Mouse (Mus musculus): Measurements from ENCODE around the gene Tmem44. TPM values are rescaled to one million over a fixed set of nuclear protein-coding genes. Genes with fewer than 3 reads are reported as not detected.
"Not testable (repeated sequence)": the region's sequence is repeated elsewhere in the genome, so short reads cannot be mapped to it uniquely, and the experiment has no call there.

Tmem44 gene
- total and polyA plus RNA-seq, 2 experiments from 2014 or later, result 44.6 to 83.9 TPM

- no peaks in the 10 kb centered on the region for H3K27me3 ChIP-seq (ENCODE audit: insufficient read depth, low read length)
- no peak for TF ChIP-seq CTCF (IDR thresholded peaks at IDR 0.05; ENCODE audit: low read depth)
- DNase-seq (ENCODE audit: low spot score), result no peak
- no peak overlapping the region for H3K9ac ChIP-seq (replicated peaks; ENCODE audit: low read length)
- no peaks in the 10 kb centered on the region for H3K36me3 ChIP-seq (ENCODE audit: insufficient read depth, low read length)
- no peak overlapping the region for H3K27ac ChIP-seq
- no peak overlapping the region for H3K4me2 ChIP-seq (ENCODE audit: low read depth, low read length)
- H3K4me1 ChIP-seq (ENCODE audit: insufficient read depth, low read length), result 0 out of 2 replicates have a peak, but pooled peaks cover 4% of the 10 kb centered on the region
- H3K4me3 ChIP-seq (ENCODE audit: low read length), result no peak overlapping the region
- no peaks in the 10 kb centered on the region for H3K9me3 ChIP-seq (ENCODE audit: low read length)
- WGBS, result 52% methylated on average over 5 of the region's 5 CpGs
- no peak for ATAC-seq
These were observed 78.2 kb downstream of the Tmem44 start for GRCm38 (mm10) chr16:30472447-30472846.

GRCm38 (mm10) chr16:30471912-30472311 is 78.7 kb downstream of the Tmem44 start:
- H3K4me2 ChIP-seq (ENCODE audit: low read depth, low read length), result no peak overlapping the region
- no peak overlapping the region for H3K4me3 ChIP-seq (ENCODE audit: low read length)
- 73% methylated on average over 2 of the region's 2 CpGs for WGBS
- H3K36me3 ChIP-seq (ENCODE audit: insufficient read depth, low read length), result no peaks in the 10 kb centered on the region
- no peaks in the 10 kb centered on the region for H3K27me3 ChIP-seq (ENCODE audit: insufficient read depth, low read length)
- no peak overlapping the region for H3K9ac ChIP-seq (replicated peaks; ENCODE audit: low read length)
- no peak for DNase-seq (ENCODE audit: low spot score)
- no peak for TF ChIP-seq CTCF (IDR thresholded peaks at IDR 0.05; ENCODE audit: low read depth)
- no peaks in the 10 kb centered on the region for H3K9me3 ChIP-seq (ENCODE audit: low read length)
- H3K4me1 ChIP-seq (ENCODE audit: insufficient read depth, low read length), result 0 out of 2 replicates have a peak, but pooled peaks cover 4% of the 10 kb centered on the region
- no peak for ATAC-seq
- no peak overlapping the region for H3K27ac ChIP-seq

GRCm38 (mm10) chr16:30468944-30469343 is 81.7 kb downstream of the Tmem44 start:
- TF ChIP-seq CTCF (IDR thresholded peaks at IDR 0.05; ENCODE audit: low read depth), result no peak
- no peak for ATAC-seq
- Histone ChIP-seq H3K27me3 (ENCODE audit: insufficient read depth, low read length) (no peaks in the 10 kb centered on the region), H3K9me3 (ENCODE audit: low read length) (no peaks in the 10 kb centered on the region), H3K9ac (replicated peaks; ENCODE audit: low read length) (no peak overlapping the region), H3K27ac (no peak overlapping the region), H3K4me2 (ENCODE audit: low read depth, low read length) (no peak overlapping the region), H3K4me3 (ENCODE audit: low read length) (no peak overlapping the region), H3K4me1 (ENCODE audit: insufficient read depth, low read length) (no peaks in the 10 kb centered on the region), H3K36me3 (ENCODE audit: insufficient read depth, low read length) (no peaks in the 10 kb centered on the region)
- WGBS, result 95% methylated on average over 6 of the region's 6 CpGs
- DNase-seq (ENCODE audit: low spot score), result no peak

- TF ChIP-seq CTCF (IDR thresholded peaks at IDR 0.05; ENCODE audit: low read depth), result no peak
- H3K4me1 ChIP-seq (ENCODE audit: insufficient read depth, low read length), result no peaks in the 10 kb centered on the region
- ATAC-seq (no peak), DNase-seq (ENCODE audit: low spot score) (no peak)
- no peak overlapping the region for H3K9ac ChIP-seq (replicated peaks; ENCODE audit: low read length)
- H3K4me2 ChIP-seq (ENCODE audit: low read depth, low read length), result no peak overlapping the region
- H3K36me3 ChIP-seq (ENCODE audit: insufficient read depth, low read length), result no peaks in the 10 kb centered on the region
- WGBS, result 67% methylated on average over 5 of the region's 5 CpGs
- H3K9me3 ChIP-seq (ENCODE audit: low read length), result no peaks in the 10 kb centered on the region
- no peaks in the 10 kb centered on the region for H3K27me3 ChIP-seq (ENCODE audit: insufficient read depth, low read length)
- no peak overlapping the region for H3K27ac ChIP-seq
- H3K4me3 ChIP-seq (ENCODE audit: low read length), result no peak overlapping the region
These were observed 84.9 kb downstream of the Tmem44 start for GRCm38 (mm10) chr16:30465680-30466298.

- WGBS, result 79% methylated on average over 3 of the region's 3 CpGs
- H3K9me3 ChIP-seq (ENCODE audit: low read length); H3K9ac ChIP-seq (replicated peaks; ENCODE audit: low read length); H3K27ac ChIP-seq; H3K4me2 ChIP-seq (ENCODE audit: low read depth, low read length); H3K36me3 ChIP-seq (ENCODE audit: insufficient read depth, low read length); H3K4me3 ChIP-seq (ENCODE audit: low read length); DNase-seq (ENCODE audit: low spot score); ATAC-seq; H3K4me1 ChIP-seq (ENCODE audit: insufficient read depth, low read length); H3K27me3 ChIP-seq (ENCODE audit: insufficient read depth, low read length): not testable (repeated sequence)
These were observed 85.9 kb downstream of the Tmem44 start for GRCm38 (mm10) chr16:30464742-30465141.

Other genes with a start within 250 kb of the Tmem44 start
- 0.58 and 1.3 TPM in 2 replicates for gene Gp5, start 240.1 kb downstream of the Tmem44 start, total RNA-seq (2014; rRNA removed)
- gene Gp5, start 240.1 kb downstream of the Tmem44 start, polyA plus RNA-seq (2015; fragmentation: Nextera tagmentation; extraction: Ambion mirVana), result 0.72 and 1.0 TPM in 2 replicates
- gene Atp13a3, start 144.9 kb downstream of the Tmem44 start, total RNA-seq (2014; rRNA removed), result 19.7 and 30.8 TPM in 2 replicates
- 7.0 and 7.1 TPM in 2 replicates for gene Atp13a3, start 144.9 kb downstream of the Tmem44 start, polyA plus RNA-seq (2015; fragmentation: Nextera tagmentation; extraction: Ambion mirVana)
- 9.9 and 16.7 TPM in 2 replicates for gene Lsg1, start 36.8 kb upstream of the Tmem44 start, total RNA-seq (2014; rRNA removed)
- 42.1 and 45.4 TPM in 2 replicates for gene Lsg1, start 36.8 kb upstream of the Tmem44 start, polyA plus RNA-seq (2015; fragmentation: Nextera tagmentation; extraction: Ambion mirVana)
- gene Fam43a, start 48.9 kb upstream of the Tmem44 start, total RNA-seq (2014; rRNA removed), result 28.8 and 33.1 TPM in 2 replicates
- gene Fam43a, start 48.9 kb upstream of the Tmem44 start, polyA plus RNA-seq (2015; fragmentation: Nextera tagmentation; extraction: Ambion mirVana), result 14.4 and 14.8 TPM in 2 replicates